Mouse (Mus musculus) embryonic facial prominence, embryonic 10.5 days (tissue): ENCODE measurements at regions not wholly inside any gene's neighbourhood (a gene's known extent, or its start where the extent isn't known, plus 50 kb on each side); places are given as distances from the start of the nearest gene placed in this dataset. TPM values are rescaled to one million over a fixed set of nuclear protein-coding genes. Genes with fewer than 3 reads are reported as not detected.
A peak's percentile ranks its signal among the peaks of the same experiment; 100 is the strongest.

Experiments
- DNase-seq: peaks from one replicate; pipeline ENCODE4 v3.0.0-alpha.2; 2017; ENCODE audit warnings: low spot score
- H3K27ac ChIP-seq: fragments of 300-500 bp; sonication (generic); replicated peaks from 2 replicates; pipeline ENCODE4 v1.5.1; 2016; ENCODE audit warnings: mild to moderate bottlenecking
- H3K27me3 ChIP-seq: fragments of 300-500 bp; sonication (generic); replicated peaks from 2 replicates; pipeline ENCODE4 v1.6.1; 2016; ENCODE audit warnings: low read depth, mild to moderate bottlenecking; ENCODE audit not compliant: poor library complexity, severe bottlenecking
- H3K36me3 ChIP-seq: fragments of 300-500 bp; sonication (generic); replicated peaks from 2 replicates; pipeline ENCODE4 v1.6.1; 2016; ENCODE audit warnings: mild to moderate bottlenecking, moderate library complexity
- H3K4me1 ChIP-seq: fragments of 300-500 bp; sonication (generic); 2 replicates; pipeline ENCODE4 v1.6.1; 2016
- H3K4me3 ChIP-seq: fragments of 300-500 bp; sonication (generic); 2 replicates; pipeline ENCODE4 v1.5.1; 2016; ENCODE audit warnings: mild to moderate bottlenecking, moderate library complexity
- H3K9me3 ChIP-seq: fragments of 300-500 bp; sonication (generic); 2 replicates; pipeline ENCODE4 v1.6.1; 2016; ENCODE audit warnings: mild to moderate bottlenecking
- WGBS: fragments of 180-500 bp; shearing (Covaris S2); methylation state at CpG from one replicate; pipeline ENCODE4 v1.1.7; 2016; 5-methylcytosine and 5-hydroxymethylcytosine counted together
- microRNA-seq: library from miRNA; unstranded; fragments of <30 nt; microRNA quantifications from one replicate; pipeline ENCODE4, GENCODE M21; 2017

DNA sequence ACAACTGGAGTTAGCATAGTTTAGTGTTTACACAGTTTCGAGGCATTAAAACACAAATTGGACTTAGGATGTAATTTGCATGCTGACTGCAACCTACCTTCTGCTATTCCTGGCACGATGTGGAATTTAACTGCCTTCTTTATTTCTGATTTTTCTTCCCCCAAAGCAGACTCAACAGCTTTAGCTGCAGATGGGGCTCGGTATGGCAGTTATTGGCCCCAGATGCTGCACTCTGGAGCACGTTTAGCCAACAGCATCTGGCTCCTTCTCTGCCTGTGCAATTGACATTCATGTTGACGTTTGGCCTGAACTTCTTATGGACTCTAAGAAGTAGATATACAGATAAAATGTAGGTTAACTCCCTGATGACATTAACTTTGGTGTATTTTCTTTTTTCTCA, 625.8 kb upstream of the Gm597 start:
- DNase-seq, result peak; percentile 18
- Histone ChIP-seq H3K27ac (no peak overlapping the region), H3K27me3 (no peaks in the 10 kb centered on the region), H3K4me3 (no peak overlapping the region), H3K4me1 (no peaks in the 10 kb centered on the region), H3K9me3 (no peaks in the 10 kb centered on the region), H3K36me3 (no peaks in the 10 kb centered on the region)
- 59% methylated on average over 5 of the region's 5 CpGs for WGBS

DNA sequence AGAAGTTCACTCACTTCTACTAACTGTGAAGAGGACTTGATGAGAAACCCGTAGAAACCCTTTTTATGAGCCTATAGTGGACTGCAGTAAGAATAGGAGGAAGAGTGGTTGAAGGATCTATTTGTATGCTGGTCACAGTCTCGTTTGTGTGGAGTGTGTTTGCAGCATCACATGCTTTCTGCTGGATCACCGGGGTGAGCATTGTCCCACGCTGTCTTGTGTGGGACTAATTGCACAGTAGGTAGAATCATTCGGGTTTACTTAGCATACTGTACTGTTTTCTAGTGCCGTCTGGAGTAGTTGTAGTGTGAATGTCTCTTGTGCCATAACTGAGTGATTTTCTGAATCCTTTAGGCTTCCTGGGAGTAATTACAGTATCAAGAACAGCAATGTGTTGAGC, 624.1 kb upstream of the Gm597 start:
- Histone ChIP-seq H3K27ac (no peak overlapping the region), H3K36me3 (no peaks in the 10 kb centered on the region), H3K4me3 (no peak overlapping the region), H3K27me3 (no peaks in the 10 kb centered on the region), H3K4me1 (no peaks in the 10 kb centered on the region), H3K9me3 (no peaks in the 10 kb centered on the region)
- no peak for DNase-seq
- WGBS, result 86% methylated on average over 6 of the region's 6 CpGs

DNA sequence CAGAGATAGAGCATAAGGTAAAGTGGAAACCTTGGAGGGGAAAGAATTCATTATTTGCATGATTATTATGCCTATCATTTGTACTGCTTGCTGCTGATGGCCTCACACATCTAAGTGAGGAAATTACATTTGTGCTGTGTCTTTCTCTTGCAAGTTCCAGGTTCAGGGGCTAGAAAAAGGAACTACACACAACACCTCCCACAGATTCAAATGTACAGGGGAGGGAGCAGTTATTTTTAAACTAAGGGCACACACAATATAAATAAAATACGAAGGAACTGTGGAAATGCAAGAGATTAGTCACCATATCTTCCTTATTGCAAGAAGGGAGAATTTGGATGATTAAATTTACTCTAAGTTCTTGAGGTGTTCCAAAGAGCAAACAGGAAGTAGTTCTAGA, 583.7 kb upstream of the Gm597 start:
- no peak for DNase-seq
- Histone ChIP-seq H3K27me3 (no peaks in the 10 kb centered on the region), H3K36me3 (no peaks in the 10 kb centered on the region), H3K9me3 (no peaks in the 10 kb centered on the region), H3K4me3 (no peak overlapping the region), H3K27ac (no peak overlapping the region), H3K4me1 (no peaks in the 10 kb centered on the region)
- 66% methylated on average over 1 of the region's 1 CpGs for WGBS

DNA sequence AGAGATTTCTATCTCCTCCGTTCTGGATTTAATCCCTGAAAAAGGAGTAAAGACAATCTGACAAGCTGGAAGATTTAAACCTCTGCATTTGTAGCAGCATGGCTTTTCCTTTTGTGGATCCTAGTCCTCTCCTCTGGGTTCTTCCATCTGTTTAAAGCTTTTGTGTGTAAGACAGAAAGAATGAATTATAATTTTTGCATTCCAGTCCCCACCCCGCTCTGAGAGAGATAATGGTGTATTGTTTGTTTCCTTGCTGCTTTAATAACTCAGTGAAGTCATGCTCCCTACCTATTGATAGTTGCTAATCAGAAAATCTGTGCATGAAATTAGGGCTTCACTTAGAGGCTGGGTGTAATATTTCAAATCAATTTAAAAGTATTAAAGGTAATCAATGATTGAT, 561.5 kb upstream of the Gm597 start:
- WGBS, result 54% methylated on average over 2 of the region's 2 CpGs
- Histone ChIP-seq H3K9me3 (no peaks in the 10 kb centered on the region), H3K4me1 (no peaks in the 10 kb centered on the region), H3K27ac (no peak overlapping the region), H3K4me3 (no peak overlapping the region), H3K36me3 (no peaks in the 10 kb centered on the region), H3K27me3 (no peaks in the 10 kb centered on the region)
- no peak for DNase-seq

DNA sequence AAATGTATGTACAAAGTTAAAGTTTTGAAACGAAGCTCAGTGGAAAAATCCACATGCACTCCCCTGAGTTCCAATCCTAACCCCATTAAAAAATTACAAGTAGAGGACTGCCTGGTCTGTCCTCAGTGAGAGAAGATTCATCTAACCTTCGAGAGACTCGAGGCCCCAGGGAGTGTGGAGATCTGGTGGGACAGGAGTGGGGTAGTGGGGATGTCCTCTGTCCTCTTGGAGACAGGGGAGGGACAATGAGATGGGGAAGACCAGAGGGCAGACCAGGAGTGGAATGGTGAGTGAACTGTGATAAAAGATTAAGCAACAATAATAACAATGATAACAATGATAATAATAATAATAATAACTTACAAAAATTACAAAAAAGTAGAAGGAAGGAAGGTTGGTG, 560.9 kb upstream of the Gm597 start:
- Histone ChIP-seq H3K4me1 (no peaks in the 10 kb centered on the region), H3K27ac (no peak overlapping the region), H3K9me3 (no peaks in the 10 kb centered on the region), H3K27me3 (no peaks in the 10 kb centered on the region), H3K4me3 (no peak overlapping the region), H3K36me3 (no peaks in the 10 kb centered on the region)
- DNase-seq, result no peak
- WGBS, result 76% methylated on average over 3 of the region's 3 CpGs

DNA sequence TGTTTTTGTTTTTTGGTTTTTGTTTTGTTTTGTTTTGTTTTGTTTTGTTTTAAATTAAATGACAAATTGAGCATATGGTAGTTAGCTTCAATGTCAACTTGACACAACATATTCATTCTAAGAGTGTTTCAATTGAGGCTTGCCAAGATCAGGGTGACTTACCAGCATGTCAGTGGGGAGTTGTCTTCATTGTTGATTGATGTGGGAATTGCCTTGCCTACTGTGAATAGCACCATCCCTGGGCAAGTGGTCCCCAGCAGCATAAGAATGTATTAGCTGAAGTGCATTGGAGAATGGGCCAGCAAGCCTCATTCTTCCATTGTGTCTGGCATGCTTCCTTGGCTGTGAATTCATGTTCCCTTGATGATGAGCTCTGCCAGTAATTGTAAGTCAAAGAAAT, 548.9 kb upstream of the Gm597 start:
- Histone ChIP-seq H3K9me3 (no peaks in the 10 kb centered on the region), H3K4me1 (no peaks in the 10 kb centered on the region), H3K27me3 (no peaks in the 10 kb centered on the region), H3K36me3 (no peaks in the 10 kb centered on the region), H3K27ac (no peak overlapping the region), H3K4me3 (no peak overlapping the region)
- no peak for DNase-seq

Small RNA genes lying in the stretch of these regions (microRNA-seq; reads per million reads assigned to microRNA genes)
- not detected for gene Gm23785
